Mouse (Mus musculus) right cerebral cortex, postnatal 25 days (tissue): Measurements from ENCODE around the gene Fndc3b.

ENCODE experiments used
- DNase-seq: peaks from one replicate; pipeline ENCODE4 v3.0.0; 2022

Gene Fndc3b

DNA sequence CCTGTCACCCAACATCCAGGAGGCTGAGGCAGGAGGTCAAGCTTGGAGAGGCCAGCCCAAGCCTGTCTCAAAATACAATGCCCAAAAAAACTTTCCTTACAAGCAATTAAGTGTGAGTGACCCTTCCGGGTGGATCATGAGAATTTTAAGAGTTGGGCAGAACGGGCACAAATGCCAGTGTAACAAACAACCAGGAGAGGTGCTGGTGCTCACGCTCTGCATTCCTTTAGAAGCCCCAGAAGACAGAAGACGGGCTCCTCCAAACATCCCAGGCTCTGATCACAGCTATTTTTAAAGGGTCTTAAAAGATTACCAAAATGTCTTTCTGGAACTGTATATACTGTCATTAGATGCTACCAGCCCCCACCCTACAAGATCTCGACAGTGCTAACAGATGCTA lies 2.5 kb downstream of the Fndc3b start:
- DNase-seq, result no peak

DNA sequence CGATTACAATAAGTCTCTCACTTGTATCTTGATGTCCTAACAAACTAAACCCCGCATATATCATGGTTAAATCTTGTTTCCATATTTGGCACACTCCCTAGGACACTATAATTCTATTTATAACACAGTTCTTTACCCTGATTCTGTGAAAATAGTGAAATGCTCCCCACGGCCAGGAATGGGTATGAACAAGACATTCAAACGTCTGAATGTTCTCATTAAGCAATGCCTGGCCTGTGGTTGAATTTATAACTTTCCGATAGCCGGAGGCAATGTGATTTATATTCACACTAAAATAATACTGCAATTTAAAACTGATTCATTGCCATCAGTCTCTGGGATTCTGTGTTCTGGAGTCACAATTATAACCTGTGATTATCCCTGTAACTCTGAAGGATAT lies 5.3 kb downstream of the Fndc3b start:
- DNase-seq, result no peak

DNA sequence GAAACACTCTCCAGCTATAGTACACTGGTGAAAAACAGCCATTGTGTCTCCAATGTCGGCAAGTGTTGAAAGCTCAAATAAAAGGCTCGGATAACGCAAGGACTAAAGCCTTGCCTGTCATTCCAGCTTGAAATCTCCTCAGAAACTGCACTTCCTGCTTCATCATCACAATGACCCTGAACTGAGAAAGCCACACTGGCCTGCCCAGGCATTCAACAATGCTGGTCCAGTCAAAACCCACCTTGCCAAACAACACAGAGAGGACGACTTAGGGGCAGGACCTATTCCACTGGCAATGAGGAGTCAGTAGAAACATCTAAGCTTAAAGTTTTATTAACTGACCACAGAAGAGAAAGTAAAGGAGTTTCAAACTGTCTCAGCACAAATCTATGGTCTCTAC lies 6.1 kb downstream of the Fndc3b start:
- no peak for DNase-seq

DNA sequence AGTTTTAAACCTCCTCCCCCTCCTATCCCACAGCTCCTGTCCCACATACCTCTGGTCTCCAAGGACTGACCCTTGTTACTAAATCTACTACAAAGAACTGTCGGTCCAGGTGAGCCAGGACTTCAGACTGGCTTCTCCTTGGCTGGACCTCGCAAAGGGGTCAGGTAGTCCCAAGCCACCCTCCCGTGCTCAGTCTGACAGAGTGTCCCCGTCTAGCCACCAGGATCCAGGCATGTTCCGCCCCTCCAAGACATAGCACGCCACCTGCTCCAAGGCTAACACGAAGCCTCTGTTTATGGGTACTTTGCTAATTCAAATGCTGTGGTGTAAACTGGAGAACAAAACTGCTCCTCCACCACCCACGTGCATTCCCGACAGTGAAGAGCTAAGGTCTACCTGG lies 6.5 kb downstream of the Fndc3b start:
- DNase-seq, result no peak

DNA sequence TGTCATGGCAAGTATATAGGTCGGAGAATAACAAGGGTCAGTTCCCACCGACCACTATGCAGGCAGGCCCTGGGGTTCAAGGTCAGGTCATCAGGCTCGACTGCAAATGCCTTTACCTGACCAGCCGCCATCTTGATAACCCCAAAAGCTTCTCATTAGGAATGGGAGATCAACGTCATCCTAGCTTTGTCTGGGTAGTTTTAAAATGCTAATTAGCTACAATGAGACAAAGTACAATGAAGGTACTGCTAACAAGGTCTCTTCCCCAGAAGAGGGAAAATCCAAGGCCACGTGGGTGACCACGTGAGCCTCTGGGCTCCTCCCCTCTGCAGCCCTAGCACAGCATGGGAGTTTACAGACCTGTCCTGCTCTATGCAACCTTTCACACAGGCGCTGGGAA lies 7.6 kb downstream of the Fndc3b start:
- no peak for DNase-seq

DNA sequence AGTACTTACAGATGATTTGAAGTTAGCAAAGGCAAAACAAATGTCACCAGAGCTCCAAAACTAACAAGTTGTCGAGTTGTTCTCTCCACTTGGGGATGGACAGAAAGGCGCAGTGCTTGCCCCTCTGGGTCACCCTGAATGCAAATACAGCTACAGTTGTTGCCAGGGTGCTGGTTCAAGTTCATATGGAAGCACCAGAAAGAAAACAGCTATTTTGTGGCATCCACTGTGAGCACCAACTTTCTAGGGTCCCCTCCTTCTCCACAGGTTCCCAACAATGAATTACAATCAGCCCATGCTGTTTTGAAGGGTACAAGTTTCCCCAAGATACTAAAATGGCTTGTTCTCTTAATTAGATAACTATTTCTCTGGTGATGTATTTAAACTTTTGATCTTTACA lies 8.0 kb downstream of the Fndc3b start:
- no peak for DNase-seq

DNA sequence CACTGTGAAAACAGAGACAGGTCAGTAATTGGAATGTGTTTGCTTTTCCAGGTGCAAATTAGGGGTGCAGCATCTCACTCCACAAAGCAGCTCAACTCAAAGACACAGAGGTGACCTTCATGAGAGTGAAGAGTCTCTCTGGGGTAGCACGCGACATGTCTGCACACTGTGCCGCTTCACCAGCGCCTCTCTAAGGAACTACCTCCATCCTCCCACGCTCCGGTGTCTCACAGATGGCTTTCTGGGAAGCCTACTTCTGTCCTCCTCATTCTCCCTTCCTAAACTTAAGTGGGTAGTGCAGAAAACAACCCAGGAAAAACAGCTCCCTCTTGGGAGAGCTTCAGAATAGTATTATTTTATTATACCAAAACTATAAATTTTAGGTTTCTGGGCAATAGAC lies 12.4 kb downstream of the Fndc3b start:
- peak; percentile 75 for DNase-seq

DNA sequence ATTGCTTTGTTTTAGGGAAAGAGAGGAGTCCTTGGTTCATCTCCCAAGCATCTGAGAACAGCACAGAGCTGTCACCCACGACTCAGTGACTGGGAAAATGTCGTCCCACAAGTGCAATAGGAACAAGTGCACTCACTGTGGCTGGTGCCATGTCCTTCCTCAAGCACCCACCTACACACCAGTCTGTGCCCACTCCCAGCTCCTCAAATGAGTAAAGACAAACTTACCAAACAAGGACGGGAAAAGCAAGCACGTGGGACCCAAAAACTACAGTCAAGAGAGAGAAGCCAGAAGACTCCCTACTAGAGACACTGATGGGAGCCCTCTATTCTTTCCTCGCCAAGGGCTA lies 14.7 kb downstream of the Fndc3b start:
- DNase-seq, result no peak

DNA sequence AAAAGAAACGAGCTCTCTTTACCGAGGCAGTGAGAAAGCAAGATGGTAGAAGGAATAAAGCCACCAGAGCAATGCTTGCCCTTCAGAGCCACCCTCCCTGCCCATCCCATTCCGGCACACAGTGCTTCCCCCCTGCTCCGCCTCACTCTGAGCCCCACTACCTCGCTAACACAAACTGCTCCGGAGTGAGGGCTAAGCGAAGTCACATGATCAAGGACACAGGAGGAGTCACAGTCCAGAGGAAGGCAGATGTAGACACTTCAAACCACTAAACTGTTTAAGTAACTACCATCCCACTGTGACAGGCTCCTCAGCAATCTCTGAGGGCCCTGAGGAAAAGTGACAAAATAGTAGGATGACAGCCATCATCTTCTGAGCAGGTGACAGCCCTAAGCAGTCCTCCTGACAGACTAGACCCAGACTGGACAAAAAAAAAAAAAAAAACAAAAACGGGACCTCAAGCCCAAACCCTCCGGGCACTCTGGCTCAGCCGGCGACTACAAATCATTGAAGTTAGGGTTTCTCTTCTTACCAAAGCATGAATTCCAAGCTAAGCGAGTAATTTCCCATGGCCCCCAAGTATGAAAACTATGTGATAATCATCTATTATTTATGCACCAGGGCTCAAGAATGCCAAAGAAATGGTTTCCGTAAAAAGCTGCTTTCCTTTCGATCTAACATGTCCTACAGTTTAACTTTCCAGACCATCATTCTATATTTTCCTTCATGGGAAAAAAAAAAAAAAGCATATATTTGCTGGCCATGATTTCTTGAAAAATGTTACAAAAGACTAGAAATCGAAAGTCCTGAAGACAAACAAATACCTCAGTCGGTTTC lies 15.3 kb downstream of the Fndc3b start:
- DNase-seq, result no peak

DNA sequence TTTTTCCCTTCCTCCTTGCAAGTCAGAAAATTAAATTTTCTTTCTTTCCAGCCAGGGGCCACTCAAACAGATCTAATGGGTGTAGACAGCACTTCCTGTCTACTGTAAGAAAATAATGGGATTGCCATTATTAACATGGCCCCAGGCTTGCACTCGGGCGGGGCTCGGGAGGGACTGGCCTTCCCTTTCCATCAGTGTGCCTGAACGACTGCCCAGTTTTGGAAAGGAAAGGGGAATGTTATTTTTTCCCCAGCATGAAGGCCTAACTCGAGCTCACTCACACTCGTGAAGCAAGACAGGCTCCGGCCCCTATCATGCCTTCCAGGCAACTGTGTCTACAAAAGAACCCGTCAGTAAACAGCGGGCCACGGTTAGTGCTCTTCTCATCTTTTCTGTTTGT lies 16.5 kb downstream of the Fndc3b start:
- DNase-seq, result no peak

DNA sequence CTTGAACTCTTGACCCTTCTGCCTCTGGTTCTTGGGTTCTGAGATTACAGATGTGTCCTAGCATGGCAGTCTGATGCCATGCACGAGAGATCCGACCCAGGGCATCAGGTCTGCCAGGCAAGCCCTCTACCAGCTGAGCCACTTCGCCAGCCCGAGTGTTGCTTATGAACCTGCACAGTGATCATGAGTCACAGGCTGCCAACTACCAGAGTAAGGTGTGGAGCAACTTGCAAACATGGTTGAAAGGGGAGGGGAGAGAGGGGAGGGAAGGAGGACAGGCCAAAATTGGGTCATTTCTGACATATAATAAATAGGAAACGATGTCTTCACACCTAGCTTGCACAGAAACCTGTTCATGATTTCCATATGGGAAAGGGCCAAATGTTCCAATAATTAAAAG lies 17.0 kb downstream of the Fndc3b start:
- DNase-seq, result no peak

DNA sequence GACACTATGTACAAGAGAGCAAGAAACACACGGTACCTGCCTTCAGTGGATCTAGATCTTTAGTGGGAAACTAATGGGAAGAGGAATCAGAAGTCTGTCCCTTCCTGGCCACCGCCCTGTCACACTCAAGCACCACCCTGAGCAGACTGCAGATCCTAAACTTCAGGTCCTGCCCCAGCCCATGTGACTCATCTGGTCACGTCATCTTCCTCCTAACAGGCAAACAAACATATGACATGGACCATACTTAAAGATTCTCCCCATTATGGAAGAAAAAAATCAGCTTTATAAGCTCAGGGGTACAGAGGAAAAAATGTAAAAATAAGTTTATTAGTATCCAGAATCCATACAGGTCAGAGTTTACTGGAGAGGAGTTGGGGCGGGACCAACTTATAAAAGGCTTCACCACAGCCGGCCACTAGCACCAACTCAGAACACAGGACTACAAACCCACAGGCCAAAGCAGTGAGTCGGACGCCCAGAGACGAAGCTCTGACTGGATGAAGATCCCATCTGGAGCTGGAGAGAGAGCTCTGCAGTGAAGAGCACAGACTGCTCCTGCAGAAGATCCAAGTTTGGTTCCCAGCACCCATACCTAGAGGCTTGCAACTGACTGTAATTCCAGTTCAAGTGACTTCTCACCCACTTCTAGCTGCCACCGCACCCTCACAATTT lies 19.5 kb downstream of the Fndc3b start:
- DNase-seq, result no peak

DNA sequence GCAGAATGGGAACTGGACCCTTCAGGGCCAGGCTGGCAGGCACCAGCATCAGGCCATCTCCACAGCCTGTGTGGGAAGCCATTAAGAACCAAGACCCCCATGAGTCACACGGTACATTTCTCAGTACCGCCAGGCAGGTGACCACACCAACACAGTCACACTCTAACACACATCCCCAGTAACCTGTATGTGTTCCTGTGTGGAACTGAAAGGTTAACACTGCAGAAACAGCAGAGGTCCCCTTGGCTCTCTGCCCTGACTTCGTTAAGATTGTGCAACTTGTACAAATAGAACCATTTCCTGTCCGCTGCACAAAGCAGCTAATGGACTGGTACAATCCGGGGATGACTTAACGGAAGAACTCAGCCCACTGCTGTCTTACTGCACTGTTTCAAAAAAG lies 21.1 kb downstream of the Fndc3b start:
- no peak for DNase-seq

DNA sequence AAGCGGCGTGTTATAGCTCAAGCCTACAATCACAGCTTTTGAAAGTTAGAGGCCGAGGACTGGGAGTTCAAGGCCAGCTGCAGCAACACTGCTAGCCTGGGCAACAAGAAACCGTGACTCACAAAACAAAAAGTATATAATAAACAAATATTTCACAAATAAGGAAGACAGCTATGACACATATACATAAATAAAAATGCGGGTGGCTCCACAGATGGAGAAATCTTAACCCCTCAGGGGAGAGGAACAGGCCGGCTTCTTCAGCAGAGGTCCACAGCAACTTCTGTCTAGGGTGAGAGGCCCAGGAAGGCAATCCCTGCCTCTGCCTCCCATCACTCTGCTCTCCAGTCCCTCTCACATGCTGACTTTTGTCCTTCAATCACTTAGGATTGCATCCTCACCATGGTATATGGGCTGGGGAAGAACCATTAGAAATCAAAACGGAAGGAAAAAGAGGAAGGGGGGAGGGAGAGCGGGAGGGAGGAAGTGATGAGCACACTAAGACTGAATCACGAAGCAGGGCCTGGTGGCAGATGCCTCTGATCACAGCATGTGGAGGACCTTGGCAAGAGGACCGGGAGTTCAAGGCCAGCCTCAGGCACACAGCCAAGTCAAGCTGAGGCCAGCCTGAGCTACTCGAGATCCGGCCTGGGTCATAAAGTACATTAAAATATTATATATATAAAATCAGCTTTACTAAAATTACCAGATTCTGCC lies 21.8 kb downstream of the Fndc3b start:
- no peak for DNase-seq

DNA sequence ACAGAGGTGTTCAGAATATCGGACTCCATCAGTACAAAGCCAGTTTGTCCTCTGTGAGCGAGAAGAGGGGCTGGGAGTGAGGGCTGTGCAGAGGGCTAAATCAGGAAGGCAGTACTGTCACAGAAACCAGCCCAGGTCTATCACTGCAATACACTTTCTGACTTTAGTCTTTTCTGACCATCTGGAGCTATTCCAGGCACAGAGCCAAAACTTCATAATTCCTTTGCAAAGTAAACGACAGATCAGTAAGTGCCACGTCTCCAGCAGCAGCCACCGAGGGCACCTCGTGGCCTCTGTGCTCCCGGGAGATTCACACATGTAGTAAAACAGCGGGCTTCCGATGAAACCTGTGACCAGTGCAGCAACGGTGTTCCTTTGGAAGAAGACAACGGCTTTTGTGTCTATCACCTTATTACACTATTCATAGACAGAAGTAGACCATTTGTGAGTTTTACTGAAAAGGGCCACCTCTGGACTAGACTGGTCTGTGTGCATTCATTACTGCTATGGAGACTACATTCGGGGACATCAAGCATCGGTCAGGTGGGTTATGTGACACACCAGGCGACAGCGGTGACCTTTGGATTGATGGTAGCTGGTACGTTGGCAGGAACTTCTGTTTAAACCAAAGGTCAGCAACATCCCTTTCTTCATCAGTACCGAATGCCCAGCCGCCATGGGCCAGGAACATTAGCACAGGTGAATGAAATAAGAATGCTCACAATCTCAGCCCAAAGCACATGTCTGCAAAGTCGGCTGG lies 24.2 kb downstream of the Fndc3b start:
- DNase-seq, result no peak

DNA sequence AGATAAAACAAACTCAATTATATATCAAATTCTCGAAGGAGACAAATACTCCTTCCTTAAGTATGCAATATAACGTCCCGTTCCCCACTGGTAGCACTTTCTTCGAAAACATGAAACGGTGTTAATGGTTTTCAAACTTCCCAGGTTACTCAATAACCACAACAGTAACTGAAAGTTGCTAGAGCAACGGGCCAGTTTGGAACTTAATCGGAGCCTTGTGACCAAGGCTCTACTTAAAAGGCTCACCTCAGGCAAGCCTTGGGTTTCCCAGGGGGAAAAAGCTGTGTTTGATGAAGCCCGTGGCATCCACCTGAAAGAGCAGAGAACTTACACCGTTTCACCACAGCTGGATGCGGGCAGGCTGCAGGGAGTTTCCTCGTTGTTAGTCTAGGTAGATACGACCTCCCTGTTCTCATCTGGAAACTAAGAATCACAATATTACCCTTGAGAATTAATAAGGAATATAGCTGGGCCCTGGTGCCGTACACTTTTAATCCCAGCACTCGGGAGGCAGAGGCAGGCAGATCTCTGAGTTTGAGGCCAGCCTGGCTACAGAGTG lies 25.4 kb downstream of the Fndc3b start:
- DNase-seq, result no peak

DNA sequence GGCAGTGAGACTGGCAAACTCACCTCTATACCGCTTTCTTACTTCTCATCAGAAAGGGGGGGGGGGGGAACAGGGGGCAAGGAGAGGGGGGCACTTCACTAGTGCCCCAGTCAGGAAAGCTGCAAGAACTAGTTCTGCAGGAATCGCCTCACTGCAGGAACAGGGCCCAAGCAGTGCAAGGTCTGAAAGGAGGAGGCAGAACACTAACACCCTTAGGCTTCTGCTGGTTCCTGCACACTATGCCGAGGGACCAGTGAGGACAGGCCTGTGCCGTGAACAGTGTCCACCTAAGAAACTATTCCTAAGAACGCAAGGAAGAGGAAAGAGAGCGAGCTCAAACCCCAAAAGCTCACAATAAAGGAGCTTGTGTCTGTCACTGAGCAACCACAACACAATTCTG lies 26.0 kb downstream of the Fndc3b start:
- no peak for DNase-seq

DNA sequence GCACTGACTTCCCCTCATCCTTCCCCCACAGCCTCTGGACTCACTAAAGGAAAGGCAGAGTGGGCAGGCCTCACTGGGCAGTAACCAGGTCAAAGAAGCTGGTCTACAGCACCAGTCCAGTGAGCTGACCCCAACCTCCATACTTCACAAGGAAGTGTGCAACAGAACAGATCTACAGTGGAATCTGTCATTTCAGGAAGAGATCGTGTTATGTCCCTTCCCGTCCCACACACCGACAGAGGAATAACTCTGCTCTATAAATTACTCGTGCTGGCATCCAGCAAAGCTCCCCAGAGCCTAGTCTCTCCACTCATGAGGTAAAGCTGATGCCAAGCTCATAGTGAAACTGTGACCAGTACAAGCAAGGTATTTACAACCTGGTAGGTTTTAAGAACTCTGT lies 27.7 kb downstream of the Fndc3b start:
- no peak for DNase-seq

DNA sequence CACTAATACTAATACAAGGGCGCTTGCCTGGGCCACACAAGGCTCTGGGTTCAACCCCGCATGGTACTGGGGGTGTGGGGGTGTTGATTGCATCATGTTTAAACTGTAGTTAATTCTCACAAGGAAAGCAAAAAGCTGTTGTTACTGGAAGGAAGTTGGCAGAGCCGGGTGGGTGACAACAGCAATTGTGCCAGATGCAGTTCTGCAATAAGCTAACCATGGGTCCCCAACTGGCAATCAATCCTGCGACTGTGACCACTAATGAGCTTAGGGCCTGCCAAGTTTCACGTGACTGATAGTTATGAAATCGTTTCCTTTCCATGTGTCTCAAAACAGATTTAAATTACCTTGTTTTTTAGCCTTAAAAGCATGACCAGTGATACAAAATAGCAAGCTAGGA lies 33.5 kb downstream of the Fndc3b start:
- no peak for DNase-seq

DNA sequence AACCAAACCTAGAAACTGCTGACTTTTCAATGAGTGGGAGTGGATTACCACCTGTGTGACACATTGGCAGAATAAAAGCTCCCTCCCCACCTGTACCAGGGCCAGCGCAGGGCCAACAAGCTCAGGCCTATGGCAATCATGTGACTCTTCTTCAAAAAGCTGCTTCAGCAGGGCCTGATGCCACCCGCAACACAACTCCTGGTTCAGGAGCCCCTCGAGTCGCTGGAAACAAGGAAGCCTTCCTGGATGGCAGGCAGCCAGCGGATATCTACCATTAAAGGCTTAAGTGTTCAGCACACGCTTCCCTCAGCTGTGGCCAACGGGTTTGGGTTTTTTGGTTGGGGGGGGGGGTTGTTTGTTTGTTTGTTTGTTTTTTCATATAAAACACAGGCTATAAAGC lies 37.4 kb downstream of the Fndc3b start:
- no peak for DNase-seq

DNA sequence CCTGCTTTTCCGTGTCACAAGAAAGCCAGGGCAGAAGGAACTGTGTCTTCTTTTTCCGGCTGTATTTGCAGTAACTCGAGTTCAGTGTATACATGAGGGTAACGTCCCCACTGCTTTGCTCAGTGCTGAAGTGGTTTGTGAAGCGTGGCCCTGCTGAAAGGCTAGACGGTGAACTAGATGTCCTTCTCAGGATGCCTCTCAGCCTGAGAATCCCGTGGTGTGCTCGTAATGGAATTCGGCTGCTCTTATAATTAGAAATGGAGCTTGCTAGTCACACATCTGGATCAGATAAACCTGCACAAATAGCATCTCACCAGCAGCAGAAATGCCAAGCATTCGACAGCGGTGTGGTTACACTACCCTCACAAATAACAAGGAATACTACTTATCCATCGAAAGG lies 40.7 kb downstream of the Fndc3b start:
- DNase-seq, result no peak

DNA sequence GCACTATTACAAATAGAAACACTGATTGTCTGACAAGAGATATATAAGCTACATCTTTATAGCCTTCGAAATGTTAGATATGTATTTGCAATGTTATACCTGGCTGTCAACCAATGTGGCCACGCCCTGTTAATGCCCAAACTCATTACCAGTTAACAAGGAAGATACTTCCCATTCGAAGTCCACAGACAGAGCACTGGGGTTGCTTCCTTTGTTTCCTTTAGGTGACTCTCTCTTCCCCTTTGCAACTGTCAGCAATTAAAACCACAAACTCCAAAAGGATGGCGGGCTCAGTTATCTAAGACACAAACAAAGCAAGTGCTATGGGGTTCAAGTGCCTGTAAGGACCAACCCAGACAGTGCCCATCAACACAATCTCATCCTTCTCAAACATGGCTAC lies 43.8 kb downstream of the Fndc3b start:
- no peak for DNase-seq

DNA sequence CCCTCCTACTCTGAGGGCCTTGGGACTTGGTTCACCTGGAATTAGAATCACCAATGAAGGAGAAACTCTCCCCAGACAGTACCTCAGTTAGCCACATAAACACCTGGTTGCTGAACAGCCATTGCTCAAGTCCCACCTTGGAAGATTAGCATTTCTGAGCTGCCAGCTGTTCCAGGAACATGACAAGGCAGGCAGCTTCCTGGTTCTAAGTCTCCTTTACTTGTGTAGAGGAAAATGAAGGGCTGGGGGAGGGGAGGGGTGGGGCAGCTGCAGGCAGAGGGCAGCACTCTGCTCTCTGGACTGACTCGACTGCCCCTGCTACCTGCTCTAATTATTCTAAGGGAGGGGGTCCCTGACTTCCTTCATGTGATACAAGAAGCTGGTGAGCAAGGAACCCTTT lies 45.8 kb downstream of the Fndc3b start:
- DNase-seq, result no peak
